Mouse (Mus musculus) heart, embryonic 14.5 days (tissue): Measurements from ENCODE around the gene Gm10643. TPM values are rescaled to one million over a fixed set of nuclear protein-coding genes. Genes with fewer than 3 reads are reported as not detected.
A peak's percentile ranks its signal among the peaks of the same experiment; 100 is the strongest.

Experiments
- ATAC-seq: fragments of 200-750 bp; cut with Nextera tagmentation; 2 replicates; pipeline ENCODE4 v1.8.0; 2017; ENCODE audit warnings: low read depth, moderate TSS enrichment; ENCODE audit not compliant: insufficient number of reproducible peaks, insufficient read depth, low FRiP score
- H3K27ac ChIP-seq, 2 experiments: fragments of 200-500 bp in 1 of 2; fragments of 300-500 bp in 1 of 2; sonication (generic) in 1 of 2; replicated peaks in 1 of 2; 2 replicates each; pipeline ENCODE4 v1.5.1; 2012 to 2014; ENCODE audit warnings: low read depth in 2 of 2, low read length in 2 of 2, control low read depth in 1 of 2, mild to moderate bottlenecking in 1 of 2, mixed read lengths in 1 of 2; ENCODE audit not compliant: control insufficient read depth in 1 of 2, insufficient read depth in 1 of 2
- H3K27me3 ChIP-seq: fragments of 300-500 bp; sonication (generic); 2 replicates; pipeline ENCODE4 v1.6.1; 2014; ENCODE audit warnings: mild to moderate bottlenecking, low read length, control low read depth; ENCODE audit not compliant: control insufficient read depth, insufficient read depth
- H3K36me3 ChIP-seq: fragments of 300-500 bp; sonication (generic); 2 replicates; pipeline ENCODE4 v1.6.1; 2014; ENCODE audit warnings: mild to moderate bottlenecking, control low read depth, low read length, mixed read lengths; ENCODE audit not compliant: control insufficient read depth, insufficient read depth
- H3K4me1 ChIP-seq, 2 experiments: fragments of 200-500 bp in 1 of 2; fragments of 300-500 bp in 1 of 2; sonication (generic) in 1 of 2; 2 replicates each; pipeline ENCODE4 v1.6.1; 2012 to 2014; ENCODE audit warnings: low read length in 2 of 2, control low read depth in 1 of 2, mixed read lengths in 1 of 2; ENCODE audit not compliant: control insufficient read depth in 2 of 2, insufficient read depth in 2 of 2
- H3K4me2 ChIP-seq: fragments of 300-500 bp; sonication (generic); 2 replicates; pipeline ENCODE4 v1.6.1; 2014; ENCODE audit warnings: mild to moderate bottlenecking, low read length
- H3K4me3 ChIP-seq, 2 experiments: fragments of 200-500 bp in 1 of 2; fragments of 300-500 bp in 1 of 2; sonication (generic) in 1 of 2; 2 replicates each; pipeline ENCODE4 v1.5.1; 2012 to 2014; ENCODE audit warnings: low read length in 2 of 2, mild to moderate bottlenecking in 2 of 2, control low read depth in 1 of 2, low read depth in 1 of 2, moderate library complexity in 1 of 2; ENCODE audit not compliant: control insufficient read depth in 1 of 2, insufficient read depth in 1 of 2
- H3K9ac ChIP-seq: fragments of 300-500 bp; sonication (generic); 2 replicates; pipeline ENCODE4 v1.6.1; 2014; ENCODE audit warnings: mild to moderate bottlenecking, low read length
- H3K9me3 ChIP-seq: fragments of 300-500 bp; sonication (generic); 2 replicates; pipeline ENCODE4 v1.6.1; 2016; ENCODE audit warnings: low read length, control low read depth; ENCODE audit not compliant: control insufficient read depth
- WGBS: fragments of 180-500 bp; shearing (Covaris S2); extraction: QIAGEN DNeasy Blood & Tissue Kit; methylation state at CpG from one replicate; pipeline ENCODE4 v1.1.7; 2014; 5-methylcytosine and 5-hydroxymethylcytosine counted together
- polyA plus RNA-seq: library from polyadenylated mRNA; unstranded; fragments of >200 nt; fragmentation: Nextera tagmentation; extraction: Ambion mirVana; gene quantifications from 2 replicates; pipeline ENCODE4 v1.2.1, GENCODE M21; 2014

The Gm10643 gene
- polyA plus RNA-seq, 1 experiment from 2014 or later, result 1.6 TPM

- no peaks in the 10 kb centered on the region; a peak in 1 of 4 replicates for H3K4me1 ChIP-seq
- no peaks in the 10 kb centered on the region for H3K9me3 ChIP-seq
- no peak overlapping the region for H3K9ac ChIP-seq
- H3K36me3 ChIP-seq, result peaks cover 83% of the 10 kb centered on the region
- no peak overlapping the region for H3K4me3 ChIP-seq
- H3K27ac ChIP-seq, result no peak overlapping the region
- ATAC-seq, result no peak
- 55% methylated on average over 42 of the region's 42 CpGs for WGBS
- no peaks in the 10 kb centered on the region for H3K27me3 ChIP-seq
- H3K4me2 ChIP-seq, result peak overlapping the region; percentile 32
These were observed 19.6 kb upstream of the Gm10643 start for GRCm38 (mm10) chr8:84084341-84085115.

GRCm38 (mm10) chr8:84083829-84084241 lies 18.9 kb upstream of the Gm10643 start:
- peaks cover 81% of the 10 kb centered on the region for H3K36me3 ChIP-seq
- WGBS, result 44% methylated on average over 8 of the region's 8 CpGs

GRCm38 (mm10) chr8:84079206-84079605 lies 14.3 kb upstream of the Gm10643 start:
- no peaks in the 10 kb centered on the region for H3K9me3 ChIP-seq
- no peaks in the 10 kb centered on the region for H3K27me3 ChIP-seq
- peaks cover 6 to 9% of the 10 kb centered on the region in 2 experiments for H3K4me1 ChIP-seq
- H3K9ac ChIP-seq, result no peak overlapping the region
- H3K4me3 ChIP-seq, result no peak overlapping the region
- H3K4me2 ChIP-seq, result no peak overlapping the region
- ATAC-seq, result no peak
- no peak overlapping the region for H3K27ac ChIP-seq
- 48% methylated on average over 5 of the region's 5 CpGs for WGBS
- H3K36me3 ChIP-seq, result peaks cover 73% of the 10 kb centered on the region

More at GRCm38 (mm10) chr8:84083829-84084241, 18.9 kb upstream of the Gm10643 start:
- H3K4me2 ChIP-seq, result no peak overlapping the region
- ATAC-seq, result no peak
- no peak overlapping the region for H3K27ac ChIP-seq
- H3K4me1 ChIP-seq, result peaks cover 5 to 6% of the 10 kb centered on the region in 2 experiments
- H3K4me3 ChIP-seq, result no peak overlapping the region
- no peaks in the 10 kb centered on the region for H3K9me3 ChIP-seq
- no peak overlapping the region for H3K9ac ChIP-seq
- H3K27me3 ChIP-seq, result no peaks in the 10 kb centered on the region

GRCm38 (mm10) chr8:84076849-84077248 lies 11.9 kb upstream of the Gm10643 start:
- H3K36me3 ChIP-seq, result peaks cover 53% of the 10 kb centered on the region
- no peak overlapping the region for H3K4me3 ChIP-seq
- H3K27me3 ChIP-seq, result no peaks in the 10 kb centered on the region
- H3K27ac ChIP-seq, result no peak overlapping the region
- WGBS, result 83% methylated on average over 3 of the region's 3 CpGs
- H3K4me1 ChIP-seq, result peaks cover 8 to 16% of the 10 kb centered on the region in 2 experiments
- no peaks in the 10 kb centered on the region for H3K9me3 ChIP-seq
- no peak for ATAC-seq
- H3K4me2 ChIP-seq, result no peak overlapping the region
- H3K9ac ChIP-seq, result no peak overlapping the region

GRCm38 (mm10) chr8:84076412-84076811 lies 11.5 kb upstream of the Gm10643 start:
- no peak overlapping the region for H3K4me2 ChIP-seq
- H3K9me3 ChIP-seq, result no peaks in the 10 kb centered on the region
- H3K4me3 ChIP-seq, result no peak overlapping the region
- no peak overlapping the region for H3K27ac ChIP-seq
- ATAC-seq, result no peak
- H3K36me3 ChIP-seq, result peaks cover 50% of the 10 kb centered on the region
- no peak overlapping the region for H3K9ac ChIP-seq
- 70% methylated on average over 1 of the region's 1 CpGs for WGBS
- peaks cover 11 to 21% of the 10 kb centered on the region in 2 experiments for H3K4me1 ChIP-seq
- H3K27me3 ChIP-seq, result no peaks in the 10 kb centered on the region

- Histone ChIP-seq H3K4me2 (no peak overlapping the region), H3K9ac (no peak overlapping the region), H3K9me3 (no peaks in the 10 kb centered on the region), H3K27ac (no peak overlapping the region), H3K27me3 (no peaks in the 10 kb centered on the region), H3K4me1 (peaks cover 11 to 38% of the 10 kb centered on the region in 2 experiments), H3K4me3 (no peak overlapping the region), H3K36me3 (peaks cover 30% of the 10 kb centered on the region)
- 72% methylated on average over 9 of the region's 10 CpGs for WGBS
- ATAC-seq, result no peak
These were observed 8.5 kb upstream of the Gm10643 start for GRCm38 (mm10) chr8:84073230-84073976.

- ATAC-seq, result no peak
- Histone ChIP-seq H3K27ac (no peak overlapping the region), H3K4me3 (no peak overlapping the region), H3K9ac (no peak overlapping the region), H3K4me2 (no peak overlapping the region), H3K9me3 (no peaks in the 10 kb centered on the region), H3K36me3 (peaks cover 30% of the 10 kb centered on the region), H3K27me3 (no peaks in the 10 kb centered on the region), H3K4me1 (peaks cover 19 to 49% of the 10 kb centered on the region in 2 experiments)
- WGBS, result 93% methylated on average over 10 of the region's 10 CpGs
These were observed 7.4 kb upstream of the Gm10643 start for GRCm38 (mm10) chr8:84072321-84072720.
